Mouse (Mus musculus) lung, adult 2 months (tissue): ENCODE data around the gene Uvrag.

Experiments used
- CTCF ChIP-seq: fragments of 200-500 bp; IDR thresholded peaks from 2 replicates; pipeline ENCODE4 v1.5.1; 2011; ENCODE audit warnings: mild to moderate bottlenecking, low read length, control low read depth; ENCODE audit not compliant: insufficient read depth
- POLR2A ChIP-seq: fragments of 200-500 bp; IDR thresholded peaks from 2 replicates; pipeline ENCODE4 v1.6.1; 2011; ENCODE audit warnings: low read depth, mild to moderate bottlenecking, control low read depth, low read length, borderline replicate concordance; ENCODE audit errors: extremely low read depth

GRCm38 (mm10) chr7:99161529-99161928, 20.6 kb upstream of the Uvrag start:
- TF ChIP-seq POLR2A (no peak), CTCF (no peak)
